Mouse (Mus musculus) ES-E14 (cell line): Measurements from ENCODE around the gene Ide. TPM values are rescaled to one million over a fixed set of nuclear protein-coding genes. Genes with fewer than 3 reads are reported as not detected.
A peak's percentile ranks its signal among the peaks of the same experiment; 100 is the strongest.

ENCODE experiments used
- DNase-seq: peaks from one replicate; pipeline ENCODE4 v3.0.0-alpha.2; 2013; ENCODE audit warnings: low read depth, low spot score
- H3K27ac ChIP-seq: 2 replicates; pipeline ENCODE4 v1.5.1; 2012; ENCODE audit warnings: low read depth, mild to moderate bottlenecking, low read length, moderate library complexity, mixed read lengths; ENCODE audit not compliant: poor library complexity, insufficient read depth, severe bottlenecking
- H3K36me3 ChIP-seq: 2 replicates; pipeline ENCODE4 v1.6.1; 2012; ENCODE audit warnings: mild to moderate bottlenecking, low read length, moderate library complexity, mixed read lengths; ENCODE audit not compliant: control insufficient read depth, poor library complexity, insufficient read depth, severe bottlenecking
- H3K4me1 ChIP-seq, 2 experiments: fragments of 150-350 bp in 1 of 2; sonication (generic) in 1 of 2; 2 replicates each; pipeline ENCODE4 v1.6.1; 2012; ENCODE audit warnings: low read length in 2 of 2, mild to moderate bottlenecking in 1 of 2, mixed read lengths in 1 of 2; ENCODE audit not compliant: control insufficient read depth in 2 of 2, insufficient read depth in 2 of 2, poor library complexity in 1 of 2
- H3K4me3 ChIP-seq, 2 experiments: fragments of 150-350 bp in 1 of 2; sonication (generic) in 1 of 2; 2 replicates each; pipeline ENCODE4 v1.5.1; 2012; ENCODE audit warnings: low read length in 2 of 2, low read depth in 1 of 2, mild to moderate bottlenecking in 1 of 2, mixed read lengths in 1 of 2; ENCODE audit not compliant: insufficient read depth in 1 of 2, poor library complexity in 1 of 2, severe bottlenecking in 1 of 2
- H3K9ac ChIP-seq: 2 replicates; pipeline ENCODE4 v1.6.1; 2012; ENCODE audit warnings: low read depth, mild to moderate bottlenecking, low read length, mixed read lengths; ENCODE audit not compliant: poor library complexity, insufficient read depth, severe bottlenecking
- H3K9me3 ChIP-seq: fragments of 150-350 bp; sonication (generic); 2 replicates; pipeline ENCODE4 v1.6.1; 2012; ENCODE audit warnings: low read depth, mild to moderate bottlenecking, low read length; ENCODE audit not compliant: control insufficient read depth, insufficient read depth
- CHD2 ChIP-seq: IDR thresholded peaks from 2 replicates; pipeline ENCODE4 v1.6.1; 2014; ENCODE audit warnings: mild to moderate bottlenecking, low read depth, low read length, inconsistent platforms
- HCFC1 ChIP-seq: IDR thresholded peaks from 2 replicates; pipeline ENCODE4 v1.6.1; 2012; ENCODE audit warnings: low read length, inconsistent platforms, borderline replicate concordance; ENCODE audit not compliant: insufficient read depth
- MAFK ChIP-seq: IDR thresholded peaks from 2 replicates; pipeline ENCODE4 v1.6.1; 2014; ENCODE audit warnings: mild to moderate bottlenecking, low read depth, low read length, inconsistent platforms; ENCODE audit not compliant: insufficient read depth
- ZC3H11A ChIP-seq: IDR thresholded peaks from 2 replicates; pipeline ENCODE4 v1.6.1; 2012; ENCODE audit warnings: low read depth, mild to moderate bottlenecking, inconsistent platforms, low read length, borderline replicate concordance
- ZNF384 ChIP-seq: IDR thresholded peaks from 2 replicates; pipeline ENCODE4 v1.6.1; 2012; ENCODE audit warnings: low read depth, low read length, inconsistent platforms
- in situ Hi-C, 2 experiments: fragments of 600-800 bp; cut with MboI; formaldehyde crosslinking; loops; one replicate each; pipeline ENCODE4 v1.15.1; 2025; ENCODE audit warnings: low sequenced_read_pairs in 2 of 2, inconsistent platforms in 1 of 2; ENCODE audit not compliant: unreplicated experiment in 2 of 2
- total RNA-seq: library from RNA; depleted of rRNA; stranded (reverse); fragments of 300-350 nt; gene quantifications from 2 replicates; pipeline ENCODE4 v1.2.3, GENCODE M21; 2012; rRNA removed

The Ide gene
- 44.8 and 47.3 TPM in 2 replicates for total RNA-seq

DNA sequence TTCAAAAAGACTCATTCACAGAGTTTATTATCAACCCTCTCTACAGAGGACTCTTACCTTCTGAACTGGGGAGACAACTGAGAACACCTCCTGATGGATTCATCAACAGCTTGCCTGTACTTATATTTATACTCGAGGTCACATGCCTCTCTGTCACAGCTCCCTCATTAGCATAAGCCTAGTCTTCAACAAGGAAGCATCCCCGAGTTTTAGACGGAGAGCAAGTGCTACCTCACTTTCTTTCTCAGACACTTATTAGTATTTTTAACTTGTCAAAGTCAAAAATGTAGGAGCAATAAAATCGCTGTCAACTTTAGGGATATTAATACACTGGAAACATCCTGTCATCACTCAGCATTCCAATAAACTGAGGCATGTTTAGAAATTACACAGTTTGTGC is at the start of gene Ide:
Gene Ide, minus strand, starts transcription at position 101 of the 400 bp plus-strand sequence.
- peaks cover 7 to 10% of the 10 kb centered on the region in 2 experiments; a peak in 3 of 4 replicates for H3K4me1 ChIP-seq
- in situ Hi-C loops, result no loop called here
- DNase-seq, result no peak

DNA sequence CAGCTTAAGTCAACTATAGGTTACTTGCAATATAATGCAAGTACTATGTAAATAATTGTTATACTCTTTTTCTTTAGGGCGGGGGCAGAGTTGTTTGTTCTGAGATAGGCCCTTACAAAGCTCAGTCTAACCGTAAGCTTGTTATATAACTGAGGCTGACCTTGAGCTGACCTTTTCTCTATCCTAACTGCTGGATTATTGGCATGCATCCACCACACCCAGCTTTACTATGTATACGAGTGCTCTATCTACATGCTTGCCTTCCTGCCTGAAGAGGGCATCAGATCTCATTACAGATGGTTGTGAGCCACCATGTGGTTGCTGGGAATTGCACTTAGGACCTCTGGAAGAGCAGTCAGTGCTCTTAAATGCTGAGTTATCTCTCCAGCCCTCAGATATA is 48.5 kb upstream of the Ide start:
- no peak overlapping the region for H3K4me3 ChIP-seq
- DNase-seq, result no peak
- H3K9me3 ChIP-seq, result no peaks in the 10 kb centered on the region
- no peak for TF ChIP-seq ZC3H11A
- no peak for TF ChIP-seq MAFK
- no peak for TF ChIP-seq CHD2
- TF ChIP-seq ZNF384, result no peak
- TF ChIP-seq HCFC1, result no peak
- in situ Hi-C loops, result no loop called here
- no peak overlapping the region for H3K27ac ChIP-seq
- peaks cover 14% of the 10 kb centered on the region for H3K36me3 ChIP-seq
- H3K9ac ChIP-seq, result no peak overlapping the region
- H3K4me1 ChIP-seq, result peaks cover 3 to 4% of the 10 kb centered on the region in 2 experiments; a peak in 2 of 4 replicates

More for the DNA sequence above, at the start of gene Ide:
- Histone ChIP-seq H3K36me3 (no peaks in the 10 kb centered on the region), H3K27ac (no peak within 1 kb of the TSS), H3K4me3 (no peak within 1 kb of the TSS), H3K9ac (no peak within 1 kb of the TSS), H3K9me3 (no peaks in the 10 kb centered on the region)
- TF ChIP-seq MAFK (no peak), HCFC1 (no peak), ZNF384 (no peak), ZC3H11A (no peak), CHD2 (no peak)

DNA sequence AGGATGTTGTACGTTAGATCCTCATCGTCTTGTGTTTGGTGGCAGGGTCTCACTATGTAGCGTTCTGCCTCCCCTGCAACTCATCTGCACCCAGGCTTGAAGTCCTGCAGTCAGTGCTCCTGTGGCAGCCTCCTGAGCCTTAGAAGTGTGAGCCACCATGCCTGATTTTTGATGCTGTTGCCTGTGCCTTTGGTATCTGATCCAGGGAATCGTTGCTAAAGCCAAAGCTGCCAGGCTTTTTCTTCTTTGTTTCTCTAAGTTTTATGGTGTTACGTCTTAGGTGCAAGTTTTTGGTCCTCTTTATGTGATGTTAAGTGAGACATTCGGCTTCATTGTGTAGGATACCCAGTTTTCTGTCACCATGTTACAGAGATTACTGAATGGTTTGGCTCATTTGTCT is 41.2 kb upstream of the Ide start:
- H3K4me1 ChIP-seq, result peaks cover 5 to 6% of the 10 kb centered on the region in 2 experiments; a peak in 2 of 4 replicates
- no peak for TF ChIP-seq CHD2
- TF ChIP-seq HCFC1, result no peak
- no peak for TF ChIP-seq ZC3H11A
- TF ChIP-seq ZNF384, result no peak
- in situ Hi-C loops, result no loop called here
- DNase-seq, result no peak
- H3K9me3 ChIP-seq, result no peaks in the 10 kb centered on the region
- no peak overlapping the region for H3K27ac ChIP-seq
- H3K9ac ChIP-seq, result no peak overlapping the region; the same call in 1 of the 2 replicates
- no peak overlapping the region for H3K4me3 ChIP-seq
- H3K36me3 ChIP-seq, result peaks cover 2% of the 10 kb centered on the region

DNA sequence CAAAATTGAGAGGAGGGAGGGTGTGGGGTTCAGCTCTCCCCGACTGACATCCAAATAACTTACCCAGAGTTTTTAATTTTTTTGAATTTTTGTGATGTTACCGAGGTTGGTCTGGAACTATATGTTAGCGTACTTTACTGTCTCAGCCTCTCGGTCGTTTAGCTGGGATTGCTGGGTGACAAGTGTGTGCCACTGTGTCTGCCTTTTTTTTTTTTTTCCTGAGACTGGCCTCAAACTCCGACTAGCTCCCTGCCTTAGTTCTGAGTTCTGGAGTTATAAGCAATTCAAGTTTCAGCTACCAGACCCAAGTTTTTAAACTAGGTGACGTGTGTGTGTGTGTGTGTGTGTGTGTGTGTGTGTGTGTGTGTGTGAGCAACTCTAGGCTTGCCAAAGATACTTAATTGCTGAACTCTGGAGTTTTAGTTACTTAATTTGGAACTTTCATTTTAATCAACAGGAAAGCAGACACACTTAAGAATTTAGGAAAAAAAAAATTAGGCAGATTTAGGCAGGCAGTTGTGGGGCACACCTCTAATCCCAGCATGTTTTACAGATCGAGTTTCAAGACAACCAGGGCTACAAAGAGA is 39.8 kb upstream of the Ide start:
- Histone ChIP-seq H3K4me1 (peaks cover 4 to 6% of the 10 kb centered on the region in 2 experiments; a peak in 2 of 4 replicates), H3K4me3 (peak overlapping the region; percentile 95 to 99), H3K27ac (no peak overlapping the region), H3K9ac (peak overlapping the region; percentile 62), H3K9me3 (no peaks in the 10 kb centered on the region), H3K36me3 (peaks cover 2% of the 10 kb centered on the region)
- in situ Hi-C loops, result no loop called here
- TF ChIP-seq ZNF384 (0 out of 2 replicates have a peak, but pooled peaks have one; percentile 21), CHD2 (no peak)
- DNase-seq, result no peak

DNA sequence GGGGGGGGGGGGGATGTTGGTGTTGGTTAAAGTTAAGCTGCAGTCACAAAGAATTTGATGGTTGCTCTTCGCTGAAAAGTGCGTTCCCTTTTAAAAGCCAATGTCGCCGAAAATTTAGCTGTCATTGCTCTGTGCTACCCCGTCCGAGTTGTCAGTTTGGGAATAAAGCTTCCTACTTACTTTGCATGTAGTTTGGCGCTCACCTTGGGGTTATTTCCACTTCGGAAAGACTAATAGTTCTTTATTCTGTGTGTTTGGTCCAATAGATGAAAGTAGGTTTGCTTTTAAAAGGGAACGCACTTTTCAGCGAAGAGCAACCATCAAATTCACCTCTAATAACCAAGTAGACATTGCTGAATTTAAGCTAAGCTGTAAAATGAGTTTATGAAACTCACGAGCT is 39.2 kb upstream of the Ide start:
- Histone ChIP-seq H3K4me1 (peaks cover 4 to 6% of the 10 kb centered on the region in 2 experiments; a peak in 2 of 4 replicates), H3K9me3 (no peaks in the 10 kb centered on the region), H3K36me3 (peaks cover 2% of the 10 kb centered on the region), H3K4me3 (peak overlapping the region; percentile 95 to 99), H3K27ac (no peak overlapping the region), H3K9ac (peak overlapping the region; percentile 98)
- in situ Hi-C loops, result no loop called here
- no peak for TF ChIP-seq CHD2
- no peak for TF ChIP-seq HCFC1
- TF ChIP-seq ZNF384, result no peak
- TF ChIP-seq ZC3H11A, result no peak
- TF ChIP-seq MAFK, result no peak
- DNase-seq, result no peak
